Mouse (Mus musculus) MEL (cell line): ENCODE measurements at regions not wholly inside any gene's neighbourhood (a gene's known extent, or its start where the extent isn't known, plus 50 kb on each side); places are given as distances from the start of the nearest gene placed in this dataset.

Source experiments
- DNase-seq: peaks from one replicate; pipeline ENCODE4 v3.0.0; 2011; ENCODE audit warnings: low read depth, low spot score
- H3K27ac ChIP-seq: 2 replicates; pipeline ENCODE4 v1.5.1; 2012; ENCODE audit warnings: low read depth, mild to moderate bottlenecking, control low read depth, low read length, moderate library complexity; ENCODE audit not compliant: control insufficient read depth
- H3K27me3 ChIP-seq, 2 experiments: fragments of 150-350 bp in 1 of 2; sonication (generic) in 1 of 2; 2 replicates each; pipeline ENCODE4 v1.6.1; 2012; ENCODE audit warnings: low read length in 2 of 2, mild to moderate bottlenecking in 2 of 2, improper control_type of control experiment in 1 of 2, moderate library complexity in 1 of 2; ENCODE audit not compliant: insufficient read depth in 2 of 2, control insufficient read depth in 1 of 2
- H3K36me3 ChIP-seq, 2 experiments: 2 replicates each; pipeline ENCODE4 v1.6.1; 2012 to 2014; ENCODE audit warnings: low read length in 2 of 2, improper control_type of control experiment in 1 of 2, inconsistent platforms in 1 of 2, mild to moderate bottlenecking in 1 of 2; ENCODE audit not compliant: insufficient read depth in 2 of 2, control insufficient read depth in 1 of 2
- H3K4me1 ChIP-seq, 2 experiments: fragments of 150-350 bp in 1 of 2; sonication (generic) in 1 of 2; 2 replicates each; pipeline ENCODE4 v1.6.1; 2012; ENCODE audit warnings: low read length in 2 of 2, improper control_type of control experiment in 1 of 2, mild to moderate bottlenecking in 1 of 2; ENCODE audit not compliant: insufficient read depth in 2 of 2, control insufficient read depth in 1 of 2
- H3K4me3 ChIP-seq, 2 experiments: fragments of 150-350 bp in 1 of 2; sonication (generic) in 1 of 2; 2 replicates each; pipeline ENCODE4 v1.5.1; 2012; ENCODE audit warnings: low read depth in 2 of 2, low read length in 2 of 2, mild to moderate bottlenecking in 2 of 2, moderate library complexity in 2 of 2, control low read depth in 1 of 2, improper control_type of control experiment in 1 of 2; ENCODE audit not compliant: control insufficient read depth in 1 of 2, insufficient read depth in 1 of 2
- H3K79me2 ChIP-seq: 2 replicates; pipeline ENCODE4 v1.6.1; 2012; ENCODE audit warnings: mild to moderate bottlenecking, low read length, moderate library complexity; ENCODE audit not compliant: control insufficient read depth, poor library complexity, insufficient read depth
- H3K9ac ChIP-seq: 2 replicates; pipeline ENCODE4 v1.6.1; 2012; ENCODE audit warnings: low read depth, mild to moderate bottlenecking, control low read depth, low read length, moderate library complexity; ENCODE audit not compliant: control insufficient read depth, poor library complexity, severe bottlenecking
- H3K9me3 ChIP-seq: fragments of 150-350 bp; sonication (generic); replicated peaks from 2 replicates; pipeline ENCODE4 v1.6.1; 2012; ENCODE audit warnings: mild to moderate bottlenecking, low read length, improper control_type of control experiment, moderate library complexity; ENCODE audit not compliant: insufficient read depth
- CHD1 ChIP-seq: IDR thresholded peaks from 2 replicates; pipeline ENCODE4 v1.6.1; 2012; ENCODE audit warnings: low read depth, mild to moderate bottlenecking, inconsistent platforms, low read length, improper control_type of control experiment
- ELF1 ChIP-seq: IDR thresholded peaks from 2 replicates; pipeline ENCODE4 v1.6.1; 2014; ENCODE audit warnings: low read depth, mild to moderate bottlenecking, inconsistent platforms, low read length, improper control_type of control experiment, moderate library complexity
- EP300 ChIP-seq, 2 experiments: IDR thresholded peaks; 2 replicates each; pipeline ENCODE4 v1.6.1; 2011; ENCODE audit warnings: improper control_type of control experiment in 2 of 2, low read length in 2 of 2, low read depth in 1 of 2, mild to moderate bottlenecking in 1 of 2
- ETS1 ChIP-seq: IDR thresholded peaks from 2 replicates; pipeline ENCODE4 v1.6.1; 2012; ENCODE audit warnings: low read depth, mild to moderate bottlenecking, inconsistent platforms, low read length, improper control_type of control experiment, moderate library complexity
- GABPA ChIP-seq: IDR thresholded peaks from 2 replicates; pipeline ENCODE4 v1.6.1; 2012; ENCODE audit warnings: low read depth, mild to moderate bottlenecking, inconsistent platforms, low read length, improper control_type of control experiment, moderate library complexity
- GATA1 ChIP-seq: IDR thresholded peaks from 2 replicates; pipeline ENCODE4 v1.6.1; 2011; ENCODE audit warnings: low read depth, low read length, improper control_type of control experiment
- HCFC1 ChIP-seq: IDR thresholded peaks from 2 replicates; pipeline ENCODE4 v1.6.1; 2012; ENCODE audit warnings: low read depth, mild to moderate bottlenecking, inconsistent platforms, low read length, improper control_type of control experiment, moderate library complexity
- JUND ChIP-seq: IDR thresholded peaks from 2 replicates; pipeline ENCODE4 v1.6.1; 2011; ENCODE audit warnings: low read depth, mild to moderate bottlenecking, improper control_type of control experiment, low read length
- MAFK ChIP-seq: IDR thresholded peaks from 2 replicates; pipeline ENCODE4 v1.6.1; 2011; ENCODE audit warnings: low read depth, mild to moderate bottlenecking, low read length, improper control_type of control experiment, borderline replicate concordance
- MAX ChIP-seq: IDR thresholded peaks from 2 replicates; pipeline ENCODE4 v1.6.1; 2011; ENCODE audit warnings: low read length, improper control_type of control experiment
- MAZ ChIP-seq: IDR thresholded peaks from 2 replicates; pipeline ENCODE4 v1.6.1; 2012; ENCODE audit warnings: low read depth, mild to moderate bottlenecking, inconsistent platforms, low read length, improper control_type of control experiment
- MEF2A ChIP-seq: IDR thresholded peaks from 2 replicates; pipeline ENCODE4 v1.6.1; 2014; ENCODE audit warnings: low read depth, mild to moderate bottlenecking, inconsistent platforms, low read length, improper control_type of control experiment; ENCODE audit not compliant: poor library complexity, insufficient replicate concordance, severe bottlenecking; ENCODE audit errors: extremely low read depth
- MXI1 ChIP-seq: IDR thresholded peaks from 2 replicates; pipeline ENCODE4 v1.6.1; 2011; ENCODE audit warnings: mild to moderate bottlenecking, low read depth, low read length, improper control_type of control experiment
- MYB ChIP-seq: IDR thresholded peaks from 2 replicates; pipeline ENCODE4 v1.6.1; 2011; ENCODE audit warnings: mild to moderate bottlenecking, low read depth, low read length, improper control_type of control experiment
- MYC ChIP-seq: IDR thresholded peaks from 2 replicates; pipeline ENCODE4 v1.6.1; 2011; ENCODE audit warnings: low read depth, mild to moderate bottlenecking, low read length, improper control_type of control experiment, moderate library complexity
- POLR2AphosphoS5 ChIP-seq: IDR thresholded peaks from 2 replicates; pipeline ENCODE4 v1.6.1; 2012; ENCODE audit warnings: low read depth, borderline replicate concordance, mild to moderate bottlenecking, inconsistent platforms, low read length, moderate library complexity, mixed read lengths
- RAD21 ChIP-seq: IDR thresholded peaks from 2 replicates; pipeline ENCODE4 v1.6.1; 2011; ENCODE audit warnings: mild to moderate bottlenecking, low read depth, low read length, improper control_type of control experiment
- RCOR1 ChIP-seq: IDR thresholded peaks from 2 replicates; pipeline ENCODE4 v1.6.1; 2012; ENCODE audit warnings: low read depth, mild to moderate bottlenecking, inconsistent platforms, low read length, improper control_type of control experiment
- SIN3A ChIP-seq: IDR thresholded peaks from 2 replicates; pipeline ENCODE4 v1.6.1; 2012; ENCODE audit warnings: low read length, improper control_type of control experiment, inconsistent platforms
- SMC3 ChIP-seq: IDR thresholded peaks from 2 replicates; pipeline ENCODE4 v1.6.1; 2011; ENCODE audit warnings: low read depth, low read length, improper control_type of control experiment
- ZC3H11A ChIP-seq: IDR thresholded peaks from 2 replicates; pipeline ENCODE4 v1.6.1; 2012; ENCODE audit warnings: low read depth, mild to moderate bottlenecking, inconsistent platforms, low read length, improper control_type of control experiment
- ZKSCAN1 ChIP-seq: IDR thresholded peaks from 2 replicates; pipeline ENCODE4 v1.6.1; 2012; ENCODE audit warnings: low read depth, mild to moderate bottlenecking, inconsistent platforms, low read length, improper control_type of control experiment, moderate library complexity

DNA sequence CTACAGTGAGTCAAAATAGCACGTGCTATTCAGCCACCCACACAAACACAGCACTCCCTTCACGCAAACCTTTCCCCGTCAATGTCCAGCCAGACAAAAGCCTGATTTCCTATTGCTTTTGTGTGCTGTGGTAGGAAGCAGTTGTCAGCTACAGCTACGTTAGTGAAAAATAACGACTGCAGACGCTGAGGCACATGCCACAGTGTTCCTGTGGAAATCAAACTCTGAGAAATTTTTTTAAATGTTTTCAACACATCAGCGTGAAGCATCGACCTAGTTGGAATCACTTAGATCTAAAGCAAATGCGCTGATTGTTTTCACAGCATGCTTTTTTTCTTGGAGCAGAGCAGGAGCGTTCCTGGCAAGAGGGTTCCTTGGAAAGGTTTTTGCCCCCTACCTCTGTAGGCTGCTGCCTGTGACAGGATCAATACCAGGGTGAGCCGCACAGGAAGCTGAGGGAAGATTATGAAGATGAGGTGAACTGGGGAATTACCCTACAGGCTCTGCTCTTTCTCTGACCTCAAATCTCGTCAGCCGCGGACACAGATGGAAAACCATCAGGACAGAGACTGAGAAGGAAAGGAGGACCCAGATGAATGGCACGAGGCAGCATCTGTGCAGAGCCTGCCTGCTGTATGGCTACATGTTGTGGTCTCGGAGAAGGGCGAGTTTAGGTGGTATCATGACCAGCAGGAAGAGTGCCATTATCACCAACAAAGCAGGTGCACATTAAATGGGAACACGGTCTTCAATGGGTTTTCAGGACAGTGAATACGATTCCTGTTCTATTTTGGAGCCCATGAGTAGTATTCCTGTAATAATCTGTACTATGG, 136.2 kb upstream of the Vps41 start:
- H3K4me1 ChIP-seq = no peaks in the 10 kb centered on the region
- H3K36me3 ChIP-seq = no peaks in the 10 kb centered on the region
- no peak overlapping the region for H3K4me3 ChIP-seq
- TF ChIP-seq SIN3A (no peak), MYC (no peak), RCOR1 (no peak), GATA1 (no peak), RAD21 (no peak), POLR2AphosphoS5 (no peak), SMC3 (no peak), MYB (no peak), JUND (no peak), EP300 (IDR thresholded peaks at IDR 0.05; ENCODE audit: low read depth in 1 of 2, low read length in 2 of 2) (no peak)
- H3K9ac ChIP-seq = no peak overlapping the region
- no peaks in the 10 kb centered on the region for H3K9me3 ChIP-seq
- no peaks in the 10 kb centered on the region for H3K27me3 ChIP-seq
- no peaks in the 10 kb centered on the region for H3K79me2 ChIP-seq
- DNase-seq = no peak
- no peak overlapping the region for H3K27ac ChIP-seq

DNA sequence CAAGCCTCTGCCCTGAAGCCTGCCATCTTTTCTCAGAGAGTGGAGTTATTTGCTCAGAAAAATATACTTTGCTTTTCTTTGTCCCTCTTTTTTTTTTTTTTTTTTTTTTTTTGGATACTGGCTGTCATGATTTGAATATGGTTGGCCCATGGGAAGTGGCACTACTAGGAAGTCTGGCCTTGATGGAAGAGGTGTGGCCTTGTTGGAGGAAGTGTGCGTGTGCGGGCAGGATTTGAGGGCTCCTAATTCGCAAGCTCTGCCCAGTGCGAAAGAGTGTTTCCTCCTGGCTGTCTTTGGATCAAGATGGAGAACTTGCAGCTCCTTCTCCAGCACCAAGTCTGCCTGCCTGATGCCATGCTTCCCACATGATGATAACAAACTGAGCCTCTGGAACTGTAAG, 141.1 kb upstream of the Vps41 start:
- no peaks in the 10 kb centered on the region for H3K9me3 ChIP-seq
- no peaks in the 10 kb centered on the region for H3K36me3 ChIP-seq
- no peaks in the 10 kb centered on the region for H3K4me1 ChIP-seq
- H3K79me2 ChIP-seq = no peaks in the 10 kb centered on the region
- no peak for DNase-seq
- no peak overlapping the region for H3K9ac ChIP-seq
- H3K27ac ChIP-seq = no peak overlapping the region
- TF ChIP-seq GABPA (no peak), SIN3A (no peak), MYB (no peak), ZKSCAN1 (no peak), HCFC1 (no peak)
- H3K4me3 ChIP-seq = no peak overlapping the region
- H3K27me3 ChIP-seq = no peaks in the 10 kb centered on the region

DNA sequence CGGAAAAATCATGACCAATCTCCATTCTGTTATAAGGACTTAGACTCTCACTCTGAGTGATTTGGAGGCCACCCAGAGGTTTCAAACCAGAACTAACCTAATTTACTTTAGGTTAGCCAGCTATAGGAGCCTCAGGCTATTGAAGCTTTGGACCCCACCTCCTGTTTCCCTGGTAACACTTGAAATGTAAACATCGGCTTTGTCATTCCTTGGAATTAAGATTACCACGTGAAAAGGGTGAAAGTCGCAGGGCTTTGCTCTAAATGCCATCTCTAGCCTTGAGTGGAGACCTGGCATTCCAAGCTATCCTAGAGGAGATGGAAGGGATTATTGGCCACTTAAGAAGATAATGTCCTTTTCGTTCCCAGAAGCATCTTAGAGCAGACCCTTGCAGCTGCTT, 141.5 kb upstream of the Vps41 start:
- H3K27ac ChIP-seq = no peak overlapping the region
- no peak overlapping the region for H3K4me3 ChIP-seq
- TF ChIP-seq CHD1 (no peak), SMC3 (no peak), MXI1 (no peak), SIN3A (no peak), MYC (no peak), RAD21 (no peak), ZC3H11A (no peak), MAX (no peak), MEF2A (no peak), ZKSCAN1 (no peak), ETS1 (no peak), MAFK (no peak), ELF1 (no peak), MAZ (no peak), POLR2AphosphoS5 (no peak)
- H3K27me3 ChIP-seq = no peaks in the 10 kb centered on the region
- H3K79me2 ChIP-seq = no peaks in the 10 kb centered on the region
- no peaks in the 10 kb centered on the region for H3K36me3 ChIP-seq
- no peak for DNase-seq
- H3K4me1 ChIP-seq = no peaks in the 10 kb centered on the region
- H3K9ac ChIP-seq = no peak overlapping the region
- no peaks in the 10 kb centered on the region for H3K9me3 ChIP-seq
